Mouse (Mus musculus): ENCODE results near the gene Vmn2r6.
"Not testable (repeated sequence)": the region's sequence is repeated elsewhere in the genome, so short reads cannot be mapped to it uniquely, and the experiment has no call there.

Vmn2r6 gene

GRCm38 (mm10) chr3:64565730-64566129, at the start of gene Vmn2r6:
Vmn2r6 (minus strand) TSS chr3:64565830.
- DNase-seq (ENCODE audit: low read depth): not testable (repeated sequence)

- DNase-seq (ENCODE audit: low read depth): peak; percentile 41
Observed at GRCm38 (mm10) chr3:64587618-64588017, 22.0 kb upstream of the Vmn2r6 start.

GRCm38 (mm10) chr3:64568793-64569192, 3.2 kb upstream of the Vmn2r6 start:
- DNase-seq (ENCODE audit: low read depth): not testable (repeated sequence)

- not testable (repeated sequence) for DNase-seq (ENCODE audit: low read depth)
Observed at GRCm38 (mm10) chr3:64523585-64523984, 42.0 kb downstream of the Vmn2r6 start.

GRCm38 (mm10) chr3:64509742-64510141, 55.9 kb downstream of the Vmn2r6 start, which contains the start of gene Vmn2r5:
Vmn2r5 (minus strand) TSS chr3:64509842.
- not testable (repeated sequence) for DNase-seq (ENCODE audit: low read depth)

Measured in NIH3T3 (cell line).